Comparison of ENCODE assay signal across 7 mouse cellular contexts in genomic region chr6:135525841-135526327, GRCm38 (mm10).
A peak's percentile ranks its signal among the peaks of the same experiment; 100 is the strongest.
DNase-seq lines count a peak whose midpoint lies in the region; ATAC-seq and TF ChIP-seq lines count a peak whose summit lies in the region.

No protein-coding gene starts in this region.

- 39% methylated on average over 5 of the region's 5 CpGs for WGBS in lung, postnatal 0 days
- 27% methylated on average over 5 of the region's 5 CpGs for WGBS in embryonic facial prominence, embryonic 12.5 days
- 25% methylated on average over 5 of the region's 5 CpGs for WGBS in hindbrain, postnatal 0 days
- 50% methylated on average over 5 of the region's 5 CpGs for WGBS in liver, embryonic 11.5 days

- no peak overlapping the region for H3K9ac ChIP-seq in lung, postnatal 0 days (replicated peaks; ENCODE audit: low read depth)
- H3K9ac ChIP-seq in embryonic facial prominence, embryonic 12.5 days, result no peak overlapping the region
- no peak overlapping the region for H3K9ac ChIP-seq in hindbrain, postnatal 0 days (replicated peaks; ENCODE audit: low read length)
- H3K9ac ChIP-seq in liver, embryonic 11.5 days (ENCODE audit: low read depth, low read length), result no peak overlapping the region

- no peak for TF ChIP-seq CTCF in lung, postnatal 0 days (IDR thresholded peaks at IDR 0.05)
- no peak for TF ChIP-seq CTCF in hindbrain, postnatal 0 days (IDR thresholded peaks at IDR 0.05; ENCODE audit: low read depth)

- TF ChIP-seq EP300 in lung, postnatal 0 days (IDR thresholded peaks at IDR 0.05), result no peak

- no peaks in the 10 kb centered on the region for H3K36me3 ChIP-seq in lung, postnatal 0 days (ENCODE audit: insufficient read depth, low read length)
- no peaks in the 10 kb centered on the region for H3K36me3 ChIP-seq in embryonic facial prominence, embryonic 12.5 days
- H3K36me3 ChIP-seq in hindbrain, postnatal 0 days (ENCODE audit: insufficient read depth, low read length), result no peaks in the 10 kb centered on the region
- H3K36me3 ChIP-seq in liver, embryonic 11.5 days (ENCODE audit: control insufficient read depth, insufficient read depth, low read length), result no peaks in the 10 kb centered on the region

- H3K9me3 ChIP-seq in lung, postnatal 0 days (ENCODE audit: low read length), result no peaks in the 10 kb centered on the region
- no peaks in the 10 kb centered on the region for H3K9me3 ChIP-seq in embryonic facial prominence, embryonic 12.5 days
- H3K9me3 ChIP-seq in hindbrain, postnatal 0 days (ENCODE audit: low read length), result no peaks in the 10 kb centered on the region
- H3K9me3 ChIP-seq in liver, embryonic 11.5 days (ENCODE audit: control insufficient read depth, low read length), result no peaks in the 10 kb centered on the region

- ATAC-seq in lung, postnatal 0 days, result peak; percentile 65
- peak; percentile 90 for ATAC-seq in embryonic facial prominence, embryonic 12.5 days (ENCODE audit: insufficient number of reproducible peaks, insufficient read depth, low FRiP score, low TSS enrichment)
- peak; percentile 80 for ATAC-seq in hindbrain, postnatal 0 days
- ATAC-seq in liver, embryonic 11.5 days (replicated peaks; ENCODE audit: low FRiP score), result no peak
- no peak for ATAC-seq in erythroid progenitor cell, adult 5-6 weeks (replicated peaks; ENCODE audit: low FRiP score, poor library complexity, severe bottlenecking)

- H3K4me3 ChIP-seq in lung, postnatal 0 days (ENCODE audit: low read depth, low read length), result no peak overlapping the region
- H3K4me3 ChIP-seq in embryonic facial prominence, embryonic 12.5 days, result no peak overlapping the region
- H3K4me3 ChIP-seq in hindbrain, postnatal 0 days (ENCODE audit: low read length), result no peak overlapping the region
- no peak overlapping the region for H3K4me3 ChIP-seq in liver, embryonic 11.5 days (ENCODE audit: low read depth, low read length)

- peak; percentile 35 for DNase-seq in lung, postnatal 0 days (ENCODE audit: low spot score)
- no peak for DNase-seq in lung, postnatal 36 days
- DNase-seq in hindbrain, postnatal 0 days (ENCODE audit: low spot score), result peak; percentile 90
- DNase-seq in liver, embryonic 11.5 days (ENCODE audit: low spot score), result peak; percentile 34
- DNase-seq in adrenal gland, postnatal 14 days, result no peak

- no peak overlapping the region for H3K27ac ChIP-seq in lung, postnatal 0 days (ENCODE audit: low read length)
- H3K27ac ChIP-seq in embryonic facial prominence, embryonic 12.5 days, result no peak overlapping the region
- H3K27ac ChIP-seq in hindbrain, postnatal 0 days, result no peak overlapping the region
- H3K27ac ChIP-seq in liver, embryonic 11.5 days (ENCODE audit: low read depth, low read length), result no peak overlapping the region

- H3K4me2 ChIP-seq in lung, postnatal 0 days (replicated peaks; ENCODE audit: low read depth, low read length), result no peak overlapping the region
- 0 out of 2 replicates have a peak overlapping the region, but pooled peaks have one; percentile 1 for H3K4me2 ChIP-seq in embryonic facial prominence, embryonic 12.5 days (replicated peaks)
- H3K4me2 ChIP-seq in hindbrain, postnatal 0 days (ENCODE audit: low read depth, low read length), result peak overlapping the region; percentile 33; the same call in 1 of the 2 replicates
- no peak overlapping the region for H3K4me2 ChIP-seq in liver, embryonic 11.5 days

- no peaks in the 10 kb centered on the region for H3K27me3 ChIP-seq in lung, postnatal 0 days (replicated peaks; ENCODE audit: insufficient read depth, low read length)
- H3K27me3 ChIP-seq in embryonic facial prominence, embryonic 12.5 days, result no peaks in the 10 kb centered on the region
- H3K27me3 ChIP-seq in hindbrain, postnatal 0 days (ENCODE audit: insufficient read depth, low read length), result no peaks in the 10 kb centered on the region
- H3K27me3 ChIP-seq in liver, embryonic 11.5 days (replicated peaks; ENCODE audit: control insufficient read depth, insufficient read depth, low read length), result no peaks in the 10 kb centered on the region; the same call in 1 of the 2 replicates

- no peaks in the 10 kb centered on the region for H3K4me1 ChIP-seq in lung, postnatal 0 days (ENCODE audit: insufficient read depth, low read depth, low read length)
- H3K4me1 ChIP-seq in embryonic facial prominence, embryonic 12.5 days, result peaks cover 12% of the 10 kb centered on the region
- no peaks in the 10 kb centered on the region for H3K4me1 ChIP-seq in hindbrain, postnatal 0 days (ENCODE audit: insufficient read depth, low read length)
- H3K4me1 ChIP-seq in liver, embryonic 11.5 days (replicated peaks; ENCODE audit: control insufficient read depth, insufficient read depth, low read length), result no peaks in the 10 kb centered on the region

Comparison
In these comparisons a context has a peak if more than half of its experiments do, and no peak if none do; other contexts are left out.
1. DNase-seq: peak in lung, postnatal 0 days (single experiment), hindbrain, postnatal 0 days (single experiment) and liver, embryonic 11.5 days (single experiment); none in lung, postnatal 36 days (single experiment) and adrenal gland, postnatal 14 days (single experiment).
2. ATAC-seq: peak in lung, postnatal 0 days (single experiment), embryonic facial prominence, embryonic 12.5 days (single experiment) and hindbrain, postnatal 0 days (single experiment); none in liver, embryonic 11.5 days (single experiment) and erythroid progenitor cell, adult 5-6 weeks (single experiment).
3. H3K4me2 ChIP-seq: peak in embryonic facial prominence, embryonic 12.5 days (single experiment) and hindbrain, postnatal 0 days (single experiment); none in lung, postnatal 0 days (single experiment) and liver, embryonic 11.5 days (single experiment).